Mouse (Mus musculus) cortical plate, adult 2 months (tissue): ENCODE measurements around the gene Trappc6a. TPM values are rescaled to one million over a fixed set of nuclear protein-coding genes. Genes with fewer than 3 reads are reported as not detected.
A peak's percentile ranks its signal among the peaks of the same experiment; 100 is the strongest.

Experiments
- H3K27ac ChIP-seq: fragments of 200-500 bp; 2 replicates; pipeline ENCODE4 v1.5.1; 2012; ENCODE audit warnings: low read length, control low read depth, inconsistent platforms; ENCODE audit not compliant: insufficient read depth
- H3K4me1 ChIP-seq: fragments of 200-500 bp; 2 replicates; pipeline ENCODE4 v1.6.1; 2011; ENCODE audit warnings: low read length; ENCODE audit not compliant: control insufficient read depth, insufficient read depth
- H3K4me3 ChIP-seq: fragments of 200-500 bp; 2 replicates; pipeline ENCODE4 v1.5.1; 2011; ENCODE audit warnings: mild to moderate bottlenecking, low read length, control low read depth; ENCODE audit not compliant: insufficient read depth
- CTCF ChIP-seq: fragments of 200-500 bp; IDR thresholded peaks from 2 replicates; pipeline ENCODE4 v1.5.1; 2011; ENCODE audit warnings: mild to moderate bottlenecking, control low read depth, low read length; ENCODE audit not compliant: insufficient read depth; ENCODE audit errors: extremely low read depth
- POLR2A ChIP-seq: fragments of 200-500 bp; IDR thresholded peaks from 2 replicates; pipeline ENCODE4 v1.6.1; 2011; ENCODE audit warnings: mild to moderate bottlenecking, low read length, control low read depth; ENCODE audit not compliant: insufficient read depth; ENCODE audit errors: extremely low read depth
- polyA plus RNA-seq: library from polyadenylated mRNA; depleted of rRNA; stranded (reverse); fragments of >200 nt; gene quantifications from 2 replicates; pipeline ENCODE4 v1.2.3, GENCODE M21; 2012; rRNA removed

Trappc6a gene
- polyA plus RNA-seq, 1 experiment: 22.6 TPM

- H3K4me3 ChIP-seq: no peak overlapping the region; the same call in 1 of the 2 replicates
- peaks cover 32% of the 10 kb centered on the region for H3K4me1 ChIP-seq
- TF ChIP-seq CTCF: no peak
- 0 out of 2 replicates have a peak, but pooled peaks have one; percentile 10 for TF ChIP-seq POLR2A
- H3K27ac ChIP-seq: no peak overlapping the region
Measured at GRCm38 (mm10) chr7:19557982-19558900, 50.0 kb downstream of the Trappc6a start.

GRCm38 (mm10) chr7:19558965-19559364 is 50.8 kb downstream of the Trappc6a start:
- H3K27ac ChIP-seq: no peak overlapping the region
- H3K4me1 ChIP-seq: peaks cover 26% of the 10 kb centered on the region
- peak overlapping the region; percentile 79; the same call in 1 of the 2 replicates for H3K4me3 ChIP-seq
- peak; percentile 28; the same call in 1 of the 2 replicates for TF ChIP-seq CTCF
- no peak for TF ChIP-seq POLR2A

GRCm38 (mm10) chr7:19560491-19561260 is 52.5 kb downstream of the Trappc6a start:
- H3K27ac ChIP-seq: 0 out of 2 replicates have a peak overlapping the region, but pooled peaks have one; percentile 27
- no peak for TF ChIP-seq POLR2A
- TF ChIP-seq CTCF: no peak
- peak overlapping the region; percentile 79 for H3K4me3 ChIP-seq
- peaks cover 19% of the 10 kb centered on the region for H3K4me1 ChIP-seq

- TF ChIP-seq CTCF (no peak), POLR2A (no peak)
- peaks cover 18% of the 10 kb centered on the region for H3K4me1 ChIP-seq
- H3K27ac ChIP-seq: peak overlapping the region; percentile 99
- H3K4me3 ChIP-seq: peak overlapping the region; percentile 79
Measured at GRCm38 (mm10) chr7:19561431-19561764, 53.2 kb downstream of the Trappc6a start.

- peaks cover 12% of the 10 kb centered on the region for H3K4me1 ChIP-seq
- TF ChIP-seq CTCF: no peak
- peak; percentile 72 for TF ChIP-seq POLR2A
- H3K27ac ChIP-seq: peak overlapping the region; percentile 99
- H3K4me3 ChIP-seq: peak overlapping the region; percentile 79
Measured at GRCm38 (mm10) chr7:19561765-19562642, 53.8 kb downstream of the Trappc6a start.

- Histone ChIP-seq H3K4me3 (peak within 1 kb of the TSS; percentile 79), H3K27ac (peak within 1 kb of the TSS; percentile 99), H3K4me1 (peaks cover 8% of the 10 kb centered on the region)
- TF ChIP-seq CTCF: no peak
- TF ChIP-seq POLR2A: no peak
Measured at GRCm38 (mm10) chr7:19562643-19563410, 54.6 kb downstream of the Trappc6a start, which contains the start of gene Ppp1r37. Gene Ppp1r37 (minus strand): TSS chr7:19563076.

GRCm38 (mm10) chr7:19563884-19564283 is 55.7 kb downstream of the Trappc6a start:
- no peak for TF ChIP-seq POLR2A
- TF ChIP-seq CTCF: no peak
- no peak overlapping the region for H3K4me3 ChIP-seq
- H3K27ac ChIP-seq: no peak overlapping the region
- H3K4me1 ChIP-seq: peaks cover 8% of the 10 kb centered on the region

- TF ChIP-seq CTCF (peak; percentile 25), POLR2A (no peak)
- no peak overlapping the region for H3K4me3 ChIP-seq
- peaks cover 5% of the 10 kb centered on the region for H3K4me1 ChIP-seq
- no peak overlapping the region for H3K27ac ChIP-seq
Measured at GRCm38 (mm10) chr7:19564455-19564854, 56.3 kb downstream of the Trappc6a start.

Other genes with a start within 250 kb of the Trappc6a start
- 15.3 and 16.5 TPM in 2 replicates for gene Vasp, start 236.6 kb upstream of the Trappc6a start, polyA plus RNA-seq
- gene Ppm1n, start 228.3 kb upstream of the Trappc6a start, polyA plus RNA-seq: 0.21 and 0.23 TPM in 2 replicates
- gene Rtn2, start 225.8 kb upstream of the Trappc6a start, polyA plus RNA-seq: 140 TPM in 2 replicates
- 5.1 and 7.1 TPM in 2 replicates for gene Fosb, start 198.3 kb upstream of the Trappc6a start, polyA plus RNA-seq
- gene Ercc1, start 163.6 kb upstream of the Trappc6a start, polyA plus RNA-seq: 53.8 and 59.1 TPM in 2 replicates
- gene Cd3eap, start 148.9 kb upstream of the Trappc6a start, polyA plus RNA-seq: 14.4 and 14.6 TPM in 2 replicates
- 5.0 and 5.4 TPM in 2 replicates for gene Ppp1r13l, start 148.6 kb upstream of the Trappc6a start, polyA plus RNA-seq
- 41.4 and 48.3 TPM in 2 replicates for gene Ercc2, start 126.4 kb upstream of the Trappc6a start, polyA plus RNA-seq
- 2.9 and 3.0 TPM in 2 replicates for gene Klc3, start 104.3 kb upstream of the Trappc6a start, polyA plus RNA-seq
- 0.66 TPM in 1 of 2 replicates, not detected in the other for gene Ckm, start 103.6 kb upstream of the Trappc6a start, polyA plus RNA-seq
- 52.0 and 55.4 TPM in 2 replicates for gene Mark4, start 49.6 kb upstream of the Trappc6a start, polyA plus RNA-seq
- gene Exoc3l2, start 45.1 kb upstream of the Trappc6a start, polyA plus RNA-seq: 0.06 and 0.23 TPM in 2 replicates
- gene Bloc1s3, start within 50 bp of the Trappc6a start, polyA plus RNA-seq: 7.6 and 7.9 TPM in 2 replicates
- 0.98 and 1.1 TPM in 2 replicates for gene Nkpd1, start 9.4 kb downstream of the Trappc6a start, polyA plus RNA-seq
- gene Ppp1r37, start 54.7 kb downstream of the Trappc6a start, polyA plus RNA-seq: 152 and 153 TPM in 2 replicates
- gene Zfp296, start 68.9 kb downstream of the Trappc6a start, polyA plus RNA-seq: 2.9 and 3.3 TPM in 2 replicates
- 54.2 and 57.8 TPM in 2 replicates for gene Gemin7, start 69.2 kb downstream of the Trappc6a start, polyA plus RNA-seq
- gene Clasrp, start 96.1 kb downstream of the Trappc6a start, polyA plus RNA-seq: 140 and 162 TPM in 2 replicates
- gene Relb, start 121.0 kb downstream of the Trappc6a start, polyA plus RNA-seq: 6.4 and 6.6 TPM in 2 replicates
- 146 and 147 TPM in 2 replicates for gene Clptm1, start 156.6 kb downstream of the Trappc6a start, polyA plus RNA-seq
- gene Apoc2, start 169.5 kb downstream of the Trappc6a start, polyA plus RNA-seq: not detected in 2 replicates
- not detected in 2 replicates for gene Gm44805, start 173.0 kb downstream of the Trappc6a start, polyA plus RNA-seq
- gene Apoc4, start 173.1 kb downstream of the Trappc6a start, polyA plus RNA-seq: not detected in 2 replicates
- 1.3 and 1.4 TPM in 2 replicates for gene Apoc1, start 184.3 kb downstream of the Trappc6a start, polyA plus RNA-seq
- 4,294 and 4,561 TPM in 2 replicates for gene Apoe, start 190.8 kb downstream of the Trappc6a start, polyA plus RNA-seq
- 108 TPM in 2 replicates for gene Tomm40, start 207.0 kb downstream of the Trappc6a start, polyA plus RNA-seq
- 6.9 and 7.1 TPM in 2 replicates for gene Nectin2, start 242.1 kb downstream of the Trappc6a start, polyA plus RNA-seq